Mouse (Mus musculus) heart, embryonic 14.5 days (tissue): ENCODE results near the gene Gm6020. TPM values are rescaled to one million over a fixed set of nuclear protein-coding genes. Genes with fewer than 3 reads are reported as not detected.
"Not testable (repeated sequence)": the region's sequence is repeated elsewhere in the genome, so short reads cannot be mapped to it uniquely, and the experiment has no call there.

Experiments
- ATAC-seq: fragments of 200-750 bp; cut with Nextera tagmentation; 2 replicates; pipeline ENCODE4 v1.8.0; 2017; ENCODE audit warnings: low read depth, moderate TSS enrichment; ENCODE audit not compliant: insufficient number of reproducible peaks, insufficient read depth, low FRiP score
- H3K27ac ChIP-seq, 2 experiments: fragments of 200-500 bp in 1 of 2; fragments of 300-500 bp in 1 of 2; sonication (generic) in 1 of 2; replicated peaks in 1 of 2; 2 replicates each; pipeline ENCODE4 v1.5.1; 2012 to 2014; ENCODE audit warnings: low read depth in 2 of 2, low read length in 2 of 2, control low read depth in 1 of 2, mild to moderate bottlenecking in 1 of 2, mixed read lengths in 1 of 2; ENCODE audit not compliant: control insufficient read depth in 1 of 2, insufficient read depth in 1 of 2
- H3K27me3 ChIP-seq: fragments of 300-500 bp; sonication (generic); 2 replicates; pipeline ENCODE4 v1.6.1; 2014; ENCODE audit warnings: mild to moderate bottlenecking, low read length, control low read depth; ENCODE audit not compliant: control insufficient read depth, insufficient read depth
- H3K36me3 ChIP-seq: fragments of 300-500 bp; sonication (generic); 2 replicates; pipeline ENCODE4 v1.6.1; 2014; ENCODE audit warnings: mild to moderate bottlenecking, control low read depth, low read length, mixed read lengths; ENCODE audit not compliant: control insufficient read depth, insufficient read depth
- H3K4me1 ChIP-seq, 2 experiments: fragments of 200-500 bp in 1 of 2; fragments of 300-500 bp in 1 of 2; sonication (generic) in 1 of 2; 2 replicates each; pipeline ENCODE4 v1.6.1; 2012 to 2014; ENCODE audit warnings: low read length in 2 of 2, control low read depth in 1 of 2, mixed read lengths in 1 of 2; ENCODE audit not compliant: control insufficient read depth in 2 of 2, insufficient read depth in 2 of 2
- H3K4me2 ChIP-seq: fragments of 300-500 bp; sonication (generic); 2 replicates; pipeline ENCODE4 v1.6.1; 2014; ENCODE audit warnings: mild to moderate bottlenecking, low read length
- H3K4me3 ChIP-seq, 2 experiments: fragments of 200-500 bp in 1 of 2; fragments of 300-500 bp in 1 of 2; sonication (generic) in 1 of 2; 2 replicates each; pipeline ENCODE4 v1.5.1; 2012 to 2014; ENCODE audit warnings: low read length in 2 of 2, mild to moderate bottlenecking in 2 of 2, control low read depth in 1 of 2, low read depth in 1 of 2, moderate library complexity in 1 of 2; ENCODE audit not compliant: control insufficient read depth in 1 of 2, insufficient read depth in 1 of 2
- H3K9ac ChIP-seq: fragments of 300-500 bp; sonication (generic); 2 replicates; pipeline ENCODE4 v1.6.1; 2014; ENCODE audit warnings: mild to moderate bottlenecking, low read length
- H3K9me3 ChIP-seq: fragments of 300-500 bp; sonication (generic); 2 replicates; pipeline ENCODE4 v1.6.1; 2016; ENCODE audit warnings: low read length, control low read depth; ENCODE audit not compliant: control insufficient read depth
- WGBS: fragments of 180-500 bp; shearing (Covaris S2); extraction: QIAGEN DNeasy Blood & Tissue Kit; methylation state at CpG from one replicate; pipeline ENCODE4 v1.1.7; 2014; 5-methylcytosine and 5-hydroxymethylcytosine counted together
- polyA plus RNA-seq: library from polyadenylated mRNA; unstranded; fragments of >200 nt; fragmentation: Nextera tagmentation; extraction: Ambion mirVana; gene quantifications from 2 replicates; pipeline ENCODE4 v1.2.1, GENCODE M21; 2014

Gene Gm6020
- polyA plus RNA-seq, 1 experiment from 2014 or later, result not detected

DNA sequence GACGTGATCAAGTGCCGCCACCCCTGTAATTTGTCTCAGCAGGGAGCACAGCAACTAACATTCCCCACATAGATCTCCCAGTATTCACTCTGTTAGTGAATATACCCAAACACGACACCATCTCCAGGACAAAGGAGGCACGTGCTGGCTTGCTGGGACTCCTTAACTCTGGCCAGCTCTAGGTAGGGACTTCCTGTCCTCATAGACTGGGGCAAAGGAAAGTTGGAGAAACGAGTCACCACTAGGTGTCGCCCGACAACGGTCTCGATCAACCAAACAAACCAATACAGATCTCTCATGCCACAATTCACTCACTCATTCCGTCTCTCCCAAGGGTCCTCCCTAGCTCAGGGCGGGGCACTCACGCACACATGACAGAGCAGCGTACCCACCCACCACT is 15.6 kb downstream of the Gm6020 start:
- no peak overlapping the region for H3K9ac ChIP-seq

DNA sequence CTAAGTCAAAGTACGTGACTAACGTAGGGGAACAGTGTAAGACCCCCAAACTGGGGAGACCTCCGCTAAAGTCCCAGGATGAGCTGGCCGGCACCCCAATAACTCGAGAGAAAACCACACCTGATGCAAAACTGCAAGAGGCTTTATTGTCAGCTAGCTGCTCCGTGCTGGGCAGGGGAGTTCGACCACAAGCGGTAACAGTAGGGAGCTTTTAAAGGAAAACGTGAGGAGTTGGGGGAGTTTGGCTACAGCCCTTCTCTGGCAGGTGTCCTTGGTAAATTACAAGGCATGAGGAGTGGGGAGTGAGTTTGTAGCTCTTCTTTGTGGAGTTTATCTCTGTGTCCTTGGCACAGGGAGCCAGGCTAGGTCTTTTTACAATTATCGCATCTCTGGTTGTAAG is 16.1 kb downstream of the Gm6020 start:
- no peaks in the 10 kb centered on the region for H3K9me3 ChIP-seq
- no peaks in the 10 kb centered on the region for H3K36me3 ChIP-seq
- WGBS, result 14% methylated on average over 10 of the region's 10 CpGs
- ATAC-seq, result no peak
- H3K27me3 ChIP-seq, result no peaks in the 10 kb centered on the region
- H3K4me3 ChIP-seq, result no peak overlapping the region
- H3K4me2 ChIP-seq, result no peak overlapping the region
- H3K27ac ChIP-seq, result no peak overlapping the region
- no peak overlapping the region for H3K9ac ChIP-seq
- H3K4me1 ChIP-seq, result no peaks in the 10 kb centered on the region

More for the DNA sequence above, 15.6 kb downstream of the Gm6020 start:
- Histone ChIP-seq H3K4me2 (no peak overlapping the region), H3K36me3 (no peaks in the 10 kb centered on the region), H3K27me3 (no peaks in the 10 kb centered on the region), H3K4me1 (no peaks in the 10 kb centered on the region), H3K4me3 (no peak overlapping the region), H3K9me3 (no peaks in the 10 kb centered on the region), H3K27ac (no peak overlapping the region)
- WGBS, result 14% methylated on average over 13 of the region's 13 CpGs
- ATAC-seq, result no peak

DNA sequence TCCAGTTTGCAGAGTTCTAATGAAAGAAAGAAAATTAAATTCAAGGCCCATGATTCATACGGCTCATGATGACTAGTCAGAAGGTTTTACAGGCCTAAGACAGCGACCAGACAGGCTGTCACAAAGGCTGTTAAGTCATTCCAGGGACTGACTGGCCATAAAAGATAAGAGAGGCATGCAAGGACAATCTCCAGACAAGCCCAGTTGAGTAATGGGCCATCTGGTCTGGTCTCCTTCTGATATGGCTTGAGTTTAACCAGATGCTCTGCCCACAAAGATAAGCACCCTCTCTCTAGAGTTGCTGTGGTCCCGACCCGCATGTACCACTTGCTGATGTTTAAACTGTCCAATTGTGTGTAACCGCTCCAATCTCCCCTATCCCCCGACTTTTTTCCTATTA is 23.8 kb downstream of the Gm6020 start:
- H3K4me2 ChIP-seq, H3K27ac ChIP-seq, H3K4me1 ChIP-seq, H3K9me3 ChIP-seq, H3K36me3 ChIP-seq, ATAC-seq, H3K9ac ChIP-seq, H3K27me3 ChIP-seq, H3K4me3 ChIP-seq: not testable (repeated sequence)
- WGBS, result 28% methylated on average over 6 of the region's 6 CpGs

DNA sequence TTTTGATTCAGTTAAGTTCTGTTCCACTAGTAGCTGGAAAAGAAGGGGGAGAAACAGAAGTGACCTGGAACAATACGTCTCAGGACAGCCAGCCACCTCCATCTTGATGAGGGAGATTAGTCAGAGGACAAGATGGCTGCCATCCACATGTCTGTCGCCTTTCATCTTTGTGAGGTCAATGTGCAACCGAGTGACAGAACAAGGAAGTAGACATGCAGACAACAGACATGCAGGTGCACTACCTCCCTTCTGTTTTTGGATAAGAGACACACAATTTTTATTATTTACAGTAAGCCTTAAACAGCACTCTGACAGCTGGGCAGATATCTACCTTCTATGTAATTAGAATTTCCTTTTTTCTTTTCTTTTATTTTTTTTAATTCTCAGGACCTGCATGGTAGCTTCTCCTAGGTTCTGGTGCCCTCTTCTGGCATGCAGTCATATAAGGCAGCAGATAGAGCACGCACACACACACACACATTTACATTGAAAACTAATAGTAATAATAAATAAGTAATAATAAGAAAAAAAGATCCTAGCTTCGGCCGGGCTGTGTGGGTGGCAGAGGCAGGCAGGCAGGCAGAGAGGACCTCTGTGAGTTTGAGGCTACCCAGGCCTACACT is 40.1 kb downstream of the Gm6020 start:
- H3K36me3 ChIP-seq, result no peaks in the 10 kb centered on the region
- peaks cover 4% of the 10 kb centered on the region; the same call in 1 of the 2 replicates for H3K9me3 ChIP-seq
- no peaks in the 10 kb centered on the region for H3K27me3 ChIP-seq
- H3K9ac ChIP-seq, result no peak overlapping the region
- 90% methylated on average over 6 of the region's 6 CpGs for WGBS
- H3K4me2 ChIP-seq, result no peak overlapping the region
- peaks cover 0 to 9% of the 10 kb centered on the region in 2 experiments; a peak in 1 of 4 replicates for H3K4me1 ChIP-seq
- H3K27ac ChIP-seq, result no peak overlapping the region
- ATAC-seq, result no peak
- no peak overlapping the region for H3K4me3 ChIP-seq

DNA sequence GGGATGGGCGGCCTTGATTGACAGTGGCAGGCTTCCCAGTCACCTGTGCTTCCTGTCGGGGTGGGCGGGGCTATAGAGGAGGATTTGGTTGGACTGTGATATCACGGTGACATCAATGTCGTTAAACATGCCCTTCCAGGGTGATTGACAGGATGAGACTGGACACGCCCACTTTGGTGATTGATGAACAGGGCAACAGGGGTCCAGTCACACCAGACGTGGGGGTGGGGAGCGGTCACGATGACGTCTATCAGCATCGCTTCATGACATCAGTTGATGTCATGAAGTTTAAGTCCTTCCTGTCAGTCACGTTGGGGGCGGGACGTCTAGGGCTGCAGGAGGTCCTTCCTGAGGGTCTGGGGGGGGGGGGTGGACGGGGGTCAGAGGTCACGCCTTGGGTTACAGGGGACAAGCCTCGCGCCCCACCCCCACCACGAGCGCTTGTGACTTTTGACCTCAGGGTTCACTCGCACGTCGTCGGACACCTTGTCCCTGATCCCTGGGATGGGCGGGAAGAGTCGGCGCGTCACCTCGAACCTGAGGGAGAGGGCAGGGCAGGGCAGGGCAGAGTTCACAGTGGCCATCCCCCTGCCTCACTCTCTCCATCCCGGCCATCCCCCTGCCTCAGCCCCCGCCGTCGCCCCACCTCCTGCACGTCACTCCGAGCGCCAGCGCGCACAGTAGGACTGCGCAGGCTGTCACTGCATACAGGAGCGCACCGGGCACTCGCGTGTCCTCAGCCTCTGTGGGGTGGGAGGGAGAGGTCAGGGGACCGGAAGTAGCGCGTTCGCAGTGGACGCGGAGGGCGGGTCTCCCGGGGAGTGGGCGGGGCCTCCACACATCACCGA is 41.2 kb downstream of the Gm6020 start:
- Histone ChIP-seq H3K4me2 (peak overlapping the region; percentile 65), H3K27me3 (no peaks in the 10 kb centered on the region), H3K27ac (no peak overlapping the region), H3K36me3 (no peaks in the 10 kb centered on the region), H3K9me3 (peaks cover 4% of the 10 kb centered on the region; the same call in 1 of the 2 replicates), H3K4me3 (peak overlapping the region; percentile 63 to 76), H3K9ac (no peak overlapping the region), H3K4me1 (peaks cover 0 to 9% of the 10 kb centered on the region in 2 experiments; a peak in 1 of 4 replicates)
- ATAC-seq, result peak; percentile 6; the same call in 1 of the 2 replicates
- 32% methylated on average over 51 of the region's 53 CpGs for WGBS

DNA sequence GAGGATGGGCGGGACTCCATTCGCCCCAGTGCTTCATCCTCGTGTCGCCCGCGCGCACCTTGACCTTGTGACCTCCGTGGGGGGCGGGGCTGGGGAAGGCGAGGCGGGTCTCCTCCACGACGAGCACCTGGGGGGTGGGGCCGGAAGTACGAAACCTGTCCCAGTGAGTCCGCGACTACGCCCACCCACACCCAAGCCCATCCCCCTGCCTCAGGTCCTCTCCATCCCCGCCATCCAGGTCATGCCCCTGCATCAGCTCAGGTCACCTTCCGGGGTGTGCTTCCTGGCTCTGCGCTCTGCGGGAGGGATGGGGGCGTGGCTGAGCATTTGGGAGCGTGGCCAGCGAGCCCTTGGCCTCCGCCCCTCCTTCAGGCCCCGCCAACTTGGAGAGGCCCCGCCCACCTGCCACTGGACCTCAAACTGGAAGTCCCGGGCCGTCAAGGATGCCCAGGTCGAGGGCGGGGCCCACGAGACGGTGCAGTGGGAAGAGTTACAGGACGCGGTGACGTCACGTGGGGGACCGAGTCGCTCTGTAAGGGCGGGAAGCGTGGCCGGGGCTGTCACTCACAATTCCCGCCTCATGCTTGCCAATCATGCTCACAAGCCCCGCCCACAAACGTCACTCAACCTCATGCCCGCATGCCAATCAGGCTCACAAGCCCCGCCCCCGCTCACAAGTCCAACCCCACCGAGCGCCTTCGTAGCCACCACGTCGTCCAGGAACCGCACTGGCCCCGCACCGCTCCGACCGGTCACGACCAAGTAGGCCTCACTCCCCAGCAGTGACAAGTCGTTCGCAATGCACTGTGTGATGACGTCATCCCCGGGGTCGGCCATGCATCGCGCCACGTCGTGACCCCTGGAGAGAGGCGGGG is 42.1 kb downstream of the Gm6020 start:
- peak overlapping the region; percentile 74 to 77; a peak in 3 of 4 replicates for H3K27ac ChIP-seq
- peaks cover 4% of the 10 kb centered on the region; the same call in 1 of the 2 replicates for H3K9me3 ChIP-seq
- no peaks in the 10 kb centered on the region for H3K36me3 ChIP-seq
- peak; percentile 40 for ATAC-seq
- peaks cover 0 to 9% of the 10 kb centered on the region in 2 experiments; a peak in 1 of 4 replicates for H3K4me1 ChIP-seq
- H3K4me3 ChIP-seq, result peak overlapping the region; percentile 63 to 76
- WGBS, result 8% methylated on average over 64 of the region's 70 CpGs
- H3K4me2 ChIP-seq, result peak overlapping the region; percentile 65
- no peaks in the 10 kb centered on the region for H3K27me3 ChIP-seq
- peak overlapping the region; percentile 25; the same call in 1 of the 2 replicates for H3K9ac ChIP-seq

DNA sequence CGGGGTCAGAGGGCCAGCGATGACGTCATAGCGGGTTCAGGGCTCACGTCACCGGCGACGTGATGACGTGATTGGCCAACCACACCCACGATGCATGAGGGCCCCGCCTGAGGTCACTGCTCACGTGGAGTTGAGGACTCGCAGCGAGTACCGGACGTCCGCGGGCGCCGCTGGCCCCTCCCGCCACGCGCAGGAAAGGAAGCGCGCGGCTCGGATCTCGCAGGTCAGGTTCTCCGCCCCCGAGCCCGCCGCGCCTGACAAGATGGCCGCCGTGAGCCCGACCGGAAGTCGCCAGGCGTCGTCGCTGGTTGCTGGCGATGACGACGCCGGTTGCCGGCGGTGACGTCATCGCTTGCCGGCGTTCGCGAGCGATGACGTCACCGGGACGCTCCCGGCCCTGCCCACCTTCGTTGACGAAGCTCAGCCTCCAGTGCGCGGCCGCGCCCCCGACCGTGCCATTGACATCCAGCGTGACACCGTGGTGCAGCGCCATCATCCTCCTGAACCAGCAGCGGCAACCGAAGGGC is 42.8 kb downstream of the Gm6020 start:
- H3K4me3 ChIP-seq, result peak overlapping the region; percentile 63 to 76
- H3K27ac ChIP-seq, result peak overlapping the region; percentile 74 to 77
- peak overlapping the region; percentile 65 for H3K4me2 ChIP-seq
- peak; percentile 34 for ATAC-seq
- peak overlapping the region; percentile 25 for H3K9ac ChIP-seq
- no peaks in the 10 kb centered on the region for H3K27me3 ChIP-seq
- H3K36me3 ChIP-seq, result no peaks in the 10 kb centered on the region
- WGBS, result 3% methylated on average over 71 of the region's 71 CpGs
- H3K9me3 ChIP-seq, result peaks cover 4% of the 10 kb centered on the region; the same call in 1 of the 2 replicates
- peaks cover 0 to 9% of the 10 kb centered on the region in 2 experiments; a peak in 1 of 4 replicates for H3K4me1 ChIP-seq
